Mouse (Mus musculus) lung, embryonic 16.5 days (tissue): ENCODE measurements at regions not wholly inside any gene's neighbourhood (a gene's known extent, or its start where the extent isn't known, plus 50 kb on each side); places are given as distances from the start of the nearest gene placed in this dataset.
"Not testable (repeated sequence)": the region's sequence is repeated elsewhere in the genome, so short reads cannot be mapped to it uniquely, and the experiment has no call there.

ENCODE experiments used
- ATAC-seq: fragments of 200-750 bp; cut with Nextera tagmentation; 2 replicates; pipeline ENCODE4 v1.8.0; 2017; ENCODE audit warnings: low read depth, mild to moderate bottlenecking, moderate library complexity
- H3K27ac ChIP-seq: fragments of 300-500 bp; sonication (generic); 2 replicates; pipeline ENCODE4 v1.5.1; 2014; ENCODE audit warnings: mild to moderate bottlenecking, control low read depth, low read length
- H3K27me3 ChIP-seq: fragments of 300-500 bp; sonication (generic); 2 replicates; pipeline ENCODE4 v1.6.1; 2014; ENCODE audit warnings: low read depth, low read length, mixed read lengths; ENCODE audit not compliant: control insufficient read depth, insufficient read depth
- H3K36me3 ChIP-seq: fragments of 300-500 bp; sonication (generic); 2 replicates; pipeline ENCODE4 v1.6.1; 2014; ENCODE audit warnings: low read length; ENCODE audit not compliant: control insufficient read depth, insufficient read depth
- H3K4me1 ChIP-seq: fragments of 300-500 bp; sonication (generic); replicated peaks from 2 replicates; pipeline ENCODE4 v1.6.1; 2014; ENCODE audit warnings: low read length, mixed read lengths; ENCODE audit not compliant: control insufficient read depth, insufficient read depth
- H3K4me2 ChIP-seq: fragments of 300-500 bp; sonication (generic); 2 replicates; pipeline ENCODE4 v1.6.1; 2014; ENCODE audit warnings: low read depth, low read length, control low read depth
- H3K4me3 ChIP-seq: fragments of 300-500 bp; sonication (generic); 2 replicates; pipeline ENCODE4 v1.5.1; 2014; ENCODE audit warnings: mild to moderate bottlenecking, low read length, control low read depth
- H3K9ac ChIP-seq: fragments of 300-500 bp; sonication (generic); 2 replicates; pipeline ENCODE4 v1.6.1; 2014; ENCODE audit warnings: low read length, control low read depth
- H3K9me3 ChIP-seq: fragments of 300-500 bp; sonication (generic); 2 replicates; pipeline ENCODE4 v1.6.1; 2016; ENCODE audit warnings: low read length; ENCODE audit not compliant: control insufficient read depth
- WGBS: fragments of 180-500 bp; shearing (Covaris S2); extraction: QIAGEN DNeasy Blood & Tissue Kit; methylation state at CpG from one replicate; pipeline ENCODE4 v1.1.7; 2014; 5-methylcytosine and 5-hydroxymethylcytosine counted together

- 75% methylated on average over 5 of the region's 5 CpGs for whole genome bisulfite sequencing
- no peak for ATAC-seq
- no peaks in the 10 kb centered on the region for H3K36me3 ChIP-seq
These were observed 114.8 kb downstream of the Olfr721-ps1 start for GRCm38 (mm10) chr14:14515918-14516317.

GRCm38 (mm10) chr14:14518027-14518426 lies 116.9 kb downstream of the Olfr721-ps1 start:
- Histone ChIP-seq H3K36me3 (no peaks in the 10 kb centered on the region), H3K4me2 (no peak overlapping the region), H3K9ac (no peak overlapping the region), H3K4me3 (no peak overlapping the region), H3K9me3 (no peaks in the 10 kb centered on the region), H3K4me1 (no peaks in the 10 kb centered on the region), H3K27ac (no peak overlapping the region), H3K27me3 (no peaks in the 10 kb centered on the region)
- WGBS, result 33% methylated on average over 1 of the region's 1 CpGs
- ATAC-seq, result no peak

More at GRCm38 (mm10) chr14:14515918-14516317, 114.8 kb downstream of the Olfr721-ps1 start:
- Histone ChIP-seq H3K27ac (no peak overlapping the region), H3K9me3 (no peaks in the 10 kb centered on the region), H3K27me3 (no peaks in the 10 kb centered on the region), H3K4me3 (no peak overlapping the region), H3K4me2 (no peak overlapping the region), H3K4me1 (no peaks in the 10 kb centered on the region), H3K9ac (no peak overlapping the region)

- H3K27me3 ChIP-seq, result no peaks in the 10 kb centered on the region
- no peak overlapping the region for H3K27ac ChIP-seq
- ATAC-seq, result no peak
- H3K4me1 ChIP-seq, result no peaks in the 10 kb centered on the region
- H3K36me3 ChIP-seq, result no peaks in the 10 kb centered on the region
- no peak overlapping the region for H3K9ac ChIP-seq
- no peak overlapping the region for H3K4me3 ChIP-seq
- WGBS, result 53% methylated on average over 2 of the region's 2 CpGs
- H3K4me2 ChIP-seq, result no peak overlapping the region
- H3K9me3 ChIP-seq, result no peaks in the 10 kb centered on the region
These were observed 117.7 kb downstream of the Olfr721-ps1 start for GRCm38 (mm10) chr14:14518841-14519240.

- Histone ChIP-seq H3K9me3 (no peaks in the 10 kb centered on the region), H3K9ac (no peak overlapping the region), H3K27ac (no peak overlapping the region), H3K4me1 (no peaks in the 10 kb centered on the region), H3K4me3 (no peak overlapping the region), H3K4me2 (no peak overlapping the region), H3K27me3 (no peaks in the 10 kb centered on the region), H3K36me3 (no peaks in the 10 kb centered on the region)
- no peak for ATAC-seq
These were observed 119.1 kb downstream of the Olfr721-ps1 start for GRCm38 (mm10) chr14:14520195-14520594.

GRCm38 (mm10) chr14:14521331-14521730 lies 120.2 kb downstream of the Olfr721-ps1 start:
- not testable (repeated sequence) for H3K4me3 ChIP-seq, H3K36me3 ChIP-seq, H3K9ac ChIP-seq, ATAC-seq, H3K27me3 ChIP-seq, H3K4me2 ChIP-seq, H3K27ac ChIP-seq, H3K4me1 ChIP-seq, H3K9me3 ChIP-seq
- WGBS, result 52% methylated on average over 6 of the region's 6 CpGs

DNA sequence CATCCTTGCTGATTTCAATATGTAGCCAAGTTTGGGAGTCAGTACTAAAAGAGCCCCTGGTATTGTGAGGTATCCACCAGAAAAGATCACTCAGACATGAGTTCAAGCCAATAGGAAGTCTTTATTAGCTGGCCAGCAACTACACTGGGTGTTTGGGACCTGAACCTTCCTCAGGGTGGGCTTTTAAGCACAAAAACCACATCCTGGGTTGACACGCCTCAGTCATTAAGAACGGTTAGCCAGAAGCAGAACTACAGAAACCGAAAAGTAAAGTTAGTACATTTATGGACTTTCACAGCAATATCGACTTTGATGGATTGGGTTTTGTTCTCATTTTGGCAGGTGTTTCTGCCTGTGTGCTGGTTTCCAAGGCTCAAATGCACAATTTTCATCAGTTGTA lies 124.1 kb downstream of the Olfr721-ps1 start:
- no peak for ATAC-seq
- Histone ChIP-seq H3K4me2 (no peak overlapping the region), H3K9ac (no peak overlapping the region), H3K27ac (no peak overlapping the region), H3K9me3 (no peaks in the 10 kb centered on the region), H3K4me1 (no peaks in the 10 kb centered on the region), H3K4me3 (no peak overlapping the region), H3K27me3 (no peaks in the 10 kb centered on the region), H3K36me3 (no peaks in the 10 kb centered on the region)
- 85% methylated on average over 4 of the region's 4 CpGs for WGBS

GRCm38 (mm10) chr14:14528437-14528836 lies 127.3 kb downstream of the Olfr721-ps1 start:
- Histone ChIP-seq H3K36me3 (no peaks in the 10 kb centered on the region), H3K27ac (no peak overlapping the region), H3K9me3 (no peaks in the 10 kb centered on the region), H3K27me3 (no peaks in the 10 kb centered on the region), H3K4me3 (no peak overlapping the region), H3K4me2 (no peak overlapping the region), H3K9ac (no peak overlapping the region), H3K4me1 (no peaks in the 10 kb centered on the region)
- ATAC-seq, result no peak
- 69% methylated on average over 1 of the region's 1 CpGs for WGBS

DNA sequence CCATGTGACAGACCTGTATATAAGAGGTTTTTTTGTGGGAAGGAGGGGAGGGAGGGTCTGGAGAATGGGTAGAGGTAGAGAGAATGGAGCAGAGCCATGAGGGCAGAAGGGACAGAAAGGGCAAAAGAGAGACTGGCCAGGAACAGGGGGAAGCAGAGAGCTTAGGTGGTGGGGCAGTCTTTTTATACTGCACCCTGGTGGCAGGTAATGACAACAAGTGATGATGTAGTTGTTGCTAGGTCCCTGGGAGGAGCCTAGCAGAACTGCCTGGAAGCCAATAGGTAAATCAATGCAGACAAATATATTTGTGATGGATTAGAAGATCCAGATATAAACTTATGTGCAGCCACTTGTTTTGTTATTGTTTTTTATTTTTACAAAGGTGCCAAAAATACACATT lies 140.1 kb downstream of the Olfr721-ps1 start:
- no peak overlapping the region for H3K4me3 ChIP-seq
- H3K4me1 ChIP-seq, result no peaks in the 10 kb centered on the region
- no peak for ATAC-seq
- no peak overlapping the region for H3K27ac ChIP-seq
- no peaks in the 10 kb centered on the region for H3K27me3 ChIP-seq
- no peak overlapping the region for H3K9ac ChIP-seq
- no peaks in the 10 kb centered on the region for H3K9me3 ChIP-seq
- H3K4me2 ChIP-seq, result no peak overlapping the region
- H3K36me3 ChIP-seq, result no peaks in the 10 kb centered on the region

DNA sequence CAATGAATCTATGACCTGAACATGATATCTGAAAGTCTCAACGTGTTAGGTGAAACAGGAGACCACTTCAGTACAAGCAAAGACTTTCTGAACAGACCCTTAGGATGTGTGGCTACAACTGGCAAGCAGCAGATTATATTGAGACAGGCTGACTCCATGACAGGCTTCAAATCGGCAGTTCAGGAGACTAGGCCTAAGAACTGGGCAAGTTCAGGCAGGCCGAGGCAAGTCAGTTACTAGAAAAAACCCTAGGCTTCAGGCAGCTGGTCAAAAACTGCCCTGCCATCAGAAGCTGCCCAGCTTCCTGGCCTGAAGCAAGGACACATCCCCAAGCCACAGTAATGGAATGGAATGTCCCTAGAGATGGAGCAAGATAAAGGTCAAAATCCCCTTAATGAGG lies 140.6 kb downstream of the Olfr721-ps1 start:
- no peak overlapping the region for H3K9ac ChIP-seq
- no peak for ATAC-seq
- H3K36me3 ChIP-seq, result no peaks in the 10 kb centered on the region
- no peaks in the 10 kb centered on the region for H3K27me3 ChIP-seq
- H3K4me1 ChIP-seq, result no peaks in the 10 kb centered on the region
- no peaks in the 10 kb centered on the region for H3K9me3 ChIP-seq
- WGBS, result 61% methylated on average over 3 of the region's 3 CpGs
- no peak overlapping the region for H3K27ac ChIP-seq
- H3K4me2 ChIP-seq, result no peak overlapping the region
- H3K4me3 ChIP-seq, result no peak overlapping the region

DNA sequence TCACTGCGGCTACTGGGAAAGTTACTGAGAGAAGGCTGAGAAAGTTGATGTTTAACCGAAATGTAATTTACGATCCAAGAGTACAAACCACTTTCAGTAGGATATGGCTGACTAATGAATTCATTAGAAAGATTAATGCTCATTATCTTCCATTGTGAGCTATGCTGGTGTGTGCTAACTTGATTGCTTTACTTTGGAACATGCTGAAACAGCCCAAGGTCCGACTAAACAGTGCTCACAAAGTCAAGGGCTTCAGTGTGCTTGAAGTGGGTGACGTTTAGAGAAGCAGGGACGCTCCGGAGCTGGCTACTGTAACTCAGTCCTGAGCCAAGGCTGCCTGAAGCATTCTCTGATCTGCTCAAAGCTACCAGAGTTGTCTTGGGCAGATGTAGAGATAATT lies 143.1 kb downstream of the Olfr721-ps1 start:
- no peak for ATAC-seq
- H3K36me3 ChIP-seq, result no peaks in the 10 kb centered on the region
- H3K4me3 ChIP-seq, result no peak overlapping the region
- H3K27ac ChIP-seq, result no peak overlapping the region
- no peaks in the 10 kb centered on the region for H3K4me1 ChIP-seq
- no peak overlapping the region for H3K4me2 ChIP-seq
- H3K9ac ChIP-seq, result no peak overlapping the region
- 55% methylated on average over 7 of the region's 7 CpGs for WGBS
- no peaks in the 10 kb centered on the region for H3K27me3 ChIP-seq
- no peaks in the 10 kb centered on the region for H3K9me3 ChIP-seq
